Mouse (Mus musculus): ENCODE data around the gene Tnk1. TPM values are rescaled to one million over a fixed set of nuclear protein-coding genes. Genes with fewer than 3 reads are reported as not detected.
A peak's percentile ranks its signal among the peaks of the same experiment; 100 is the strongest.

The Tnk1 gene
- polyA plus RNA-seq (2014; fragmentation: Nextera tagmentation; extraction: Ambion mirVana), result 0.28 TPM in 1 of 2 replicates, not detected in the other

DNA sequence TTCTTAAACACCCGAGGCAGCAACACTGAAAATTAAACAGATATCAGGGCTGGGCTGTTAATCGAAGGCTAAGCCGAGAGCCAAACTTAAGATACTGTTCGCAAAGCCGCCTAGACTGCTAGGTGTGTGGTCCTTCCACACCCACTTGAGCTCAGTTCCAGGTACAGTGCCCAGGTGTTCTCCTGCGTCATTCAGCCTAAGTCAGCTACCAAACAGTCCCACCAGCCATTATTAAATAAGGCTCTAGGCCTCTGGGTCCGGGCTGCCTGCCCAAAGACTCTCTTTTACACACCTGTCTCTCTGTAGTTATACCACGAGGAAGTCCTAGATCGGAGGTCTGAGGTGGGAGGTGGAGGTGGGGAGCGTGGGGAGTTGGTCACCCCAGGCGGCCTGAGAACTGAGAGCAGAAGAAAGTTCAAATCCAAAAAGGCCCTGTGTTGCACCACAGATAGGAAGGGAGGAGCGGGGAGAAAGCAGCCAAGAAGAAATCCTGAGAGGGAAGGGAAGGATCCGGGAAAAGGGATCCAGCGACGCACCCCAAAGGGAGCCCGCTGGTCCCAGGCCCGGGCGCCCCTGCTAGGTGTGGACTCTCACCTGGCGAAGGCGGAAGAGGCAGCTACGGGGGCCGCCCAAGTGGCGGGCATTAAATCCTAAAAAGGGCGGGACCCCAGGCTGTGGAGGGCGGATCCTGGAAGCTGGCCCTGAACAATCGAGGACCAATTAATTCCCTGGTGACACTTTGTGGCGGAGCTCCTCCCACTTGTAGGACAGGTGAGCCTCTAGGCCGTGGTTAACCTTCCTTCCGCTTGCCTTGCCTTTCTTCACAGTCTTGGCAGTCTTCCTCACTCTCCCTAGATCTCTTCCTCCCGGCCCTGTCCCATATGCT, at the start of gene Tnk1:
Gene Tnk1 (minus strand): TSS at position 618 of the 886 bp plus-strand sequence.
- H3K4me2 ChIP-seq (ENCODE audit: low read depth, low read length), result no peak within 1 kb of the TSS
- no peak for ATAC-seq (ENCODE audit: low read depth)
- no peaks in the 10 kb centered on the region for H3K36me3 ChIP-seq (ENCODE audit: control insufficient read depth, insufficient read depth, low read length)
- no peaks in the 10 kb centered on the region for H3K4me1 ChIP-seq (ENCODE audit: control insufficient read depth, insufficient read depth, low read length)
- no peaks in the 10 kb centered on the region for H3K9me3 ChIP-seq (ENCODE audit: control insufficient read depth, low read length)
- no peak within 1 kb of the TSS for H3K9ac ChIP-seq (replicated peaks; ENCODE audit: low read depth, low read length)
- H3K4me3 ChIP-seq (ENCODE audit: low read depth, low read length), result no peak within 1 kb of the TSS
- no peak within 1 kb of the TSS for H3K27ac ChIP-seq (ENCODE audit: low read depth, low read length)
- WGBS, result 19% methylated on average over 30 of the region's 30 CpGs
- H3K27me3 ChIP-seq (ENCODE audit: control insufficient read depth, insufficient read depth, low read length), result peaks cover 10% of the 10 kb centered on the region; the same call in 1 of the 2 replicates

DNA sequence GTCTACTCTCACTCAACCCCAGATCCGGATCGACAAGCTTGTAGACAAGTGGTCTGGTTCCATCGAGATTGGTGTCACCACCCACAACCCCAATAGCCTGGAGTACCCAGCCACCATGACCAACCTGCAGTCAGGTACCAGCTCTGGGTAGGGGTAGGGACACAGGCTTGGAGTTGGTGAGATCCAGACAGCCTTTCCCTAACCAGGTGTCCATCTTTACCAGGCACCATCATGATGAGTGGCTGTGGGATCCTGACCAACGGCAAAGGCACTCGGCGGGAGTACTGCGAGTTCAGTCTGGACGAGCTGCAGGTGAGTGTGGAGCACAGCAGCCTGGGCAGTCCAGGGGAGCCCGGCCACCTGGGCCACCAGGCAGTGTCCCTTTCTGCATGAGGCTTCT, 45.8 kb upstream of the Tnk1 start:
- no peaks in the 10 kb centered on the region for H3K27me3 ChIP-seq (ENCODE audit: control insufficient read depth, insufficient read depth, low read length)
- 98% methylated on average over 9 of the region's 9 CpGs for WGBS
- no peaks in the 10 kb centered on the region for H3K9me3 ChIP-seq (ENCODE audit: control insufficient read depth, low read length)
- no peak overlapping the region for H3K4me3 ChIP-seq (ENCODE audit: low read depth, low read length)
- no peak overlapping the region for H3K27ac ChIP-seq (ENCODE audit: low read depth, low read length)
- no peak for ATAC-seq (ENCODE audit: low read depth)
- no peak overlapping the region for H3K4me2 ChIP-seq (ENCODE audit: low read depth, low read length)
- peaks cover 17% of the 10 kb centered on the region for H3K4me1 ChIP-seq (ENCODE audit: control insufficient read depth, insufficient read depth, low read length)
- H3K9ac ChIP-seq (replicated peaks; ENCODE audit: low read depth, low read length), result no peak overlapping the region
- H3K36me3 ChIP-seq (ENCODE audit: control insufficient read depth, insufficient read depth, low read length), result peaks cover 47% of the 10 kb centered on the region

GRCm38 (mm10) chr11:69902972-69903371, 44.4 kb upstream of the Tnk1 start:
- WGBS, result 91% methylated on average over 13 of the region's 13 CpGs
- Histone ChIP-seq H3K4me1 (ENCODE audit: control insufficient read depth, insufficient read depth, low read length) (peaks cover 23% of the 10 kb centered on the region), H3K9ac (replicated peaks; ENCODE audit: low read depth, low read length) (no peak overlapping the region), H3K4me2 (ENCODE audit: low read depth, low read length) (peak overlapping the region; percentile 88), H3K27ac (ENCODE audit: low read depth, low read length) (no peak overlapping the region), H3K27me3 (ENCODE audit: control insufficient read depth, insufficient read depth, low read length) (no peaks in the 10 kb centered on the region), H3K4me3 (ENCODE audit: low read depth, low read length) (peak overlapping the region; percentile 80; the same call in 1 of the 2 replicates), H3K9me3 (ENCODE audit: control insufficient read depth, low read length) (no peaks in the 10 kb centered on the region), H3K36me3 (ENCODE audit: control insufficient read depth, insufficient read depth, low read length) (peaks cover 39% of the 10 kb centered on the region)
- ATAC-seq (ENCODE audit: low read depth), result no peak

DNA sequence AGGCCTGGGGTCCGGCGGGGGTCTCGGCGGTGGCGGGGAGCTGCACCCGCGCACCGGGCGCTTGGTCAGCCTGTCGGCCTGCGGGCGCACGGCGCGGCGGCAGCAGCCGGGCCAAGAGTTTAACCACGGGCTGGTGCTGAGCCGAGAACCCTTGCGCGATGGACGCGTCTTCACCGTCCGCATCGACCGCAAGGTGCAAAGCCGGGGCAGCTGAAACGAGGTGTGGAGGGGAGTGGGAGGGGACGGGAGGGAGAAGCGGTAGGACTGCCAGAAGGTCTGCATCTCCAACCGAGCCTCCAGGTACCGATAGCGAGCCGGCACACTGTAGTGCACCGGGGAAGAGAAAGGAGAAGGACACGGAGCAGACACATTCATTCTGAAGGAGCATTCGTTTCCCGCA, 43.5 kb upstream of the Tnk1 start:
- 0 out of 2 replicates have a peak, but pooled peaks have one; percentile 1 for ATAC-seq (ENCODE audit: low read depth)
- peaks cover 23% of the 10 kb centered on the region for H3K4me1 ChIP-seq (ENCODE audit: control insufficient read depth, insufficient read depth, low read length)
- no peaks in the 10 kb centered on the region for H3K9me3 ChIP-seq (ENCODE audit: control insufficient read depth, low read length)
- H3K9ac ChIP-seq (replicated peaks; ENCODE audit: low read depth, low read length), result peak overlapping the region; percentile 96
- no peaks in the 10 kb centered on the region for H3K27me3 ChIP-seq (ENCODE audit: control insufficient read depth, insufficient read depth, low read length)
- peak overlapping the region; percentile 97 for H3K27ac ChIP-seq (ENCODE audit: low read depth, low read length)
- H3K4me2 ChIP-seq (ENCODE audit: low read depth, low read length), result peak overlapping the region; percentile 88
- WGBS, result under 1% methylated on average over 30 of the region's 39 CpGs
- peaks cover 29% of the 10 kb centered on the region for H3K36me3 ChIP-seq (ENCODE audit: control insufficient read depth, insufficient read depth, low read length)
- peak overlapping the region; percentile 80 for H3K4me3 ChIP-seq (ENCODE audit: low read depth, low read length)

DNA sequence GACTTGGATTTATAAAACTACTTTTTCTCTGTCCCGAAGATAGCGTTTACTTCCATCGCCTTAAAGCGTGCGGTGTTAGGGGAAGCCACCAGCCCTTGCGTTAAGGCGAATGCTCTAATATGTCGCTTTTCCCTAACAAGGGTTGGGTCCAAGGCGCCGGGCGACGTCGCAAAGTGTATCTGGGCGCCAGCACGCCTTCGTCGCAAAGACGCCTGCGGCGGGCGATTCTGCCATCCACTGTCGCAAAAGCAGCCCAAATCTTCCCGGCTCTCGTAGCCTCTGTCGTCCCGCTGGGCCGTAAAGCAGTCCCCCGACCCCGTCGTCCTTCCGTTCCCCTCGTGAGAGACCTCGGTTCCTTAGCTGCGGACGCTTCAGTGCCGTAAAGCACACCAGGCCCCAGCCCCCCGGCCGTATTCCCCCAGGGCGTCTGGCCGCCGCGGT, 42.9 kb upstream of the Tnk1 start:
- H3K4me2 ChIP-seq (ENCODE audit: low read depth, low read length), result peak overlapping the region; percentile 88
- peak; percentile 79 for ATAC-seq (ENCODE audit: low read depth)
- no peaks in the 10 kb centered on the region for H3K27me3 ChIP-seq (ENCODE audit: control insufficient read depth, insufficient read depth, low read length)
- peak overlapping the region; percentile 97 for H3K27ac ChIP-seq (ENCODE audit: low read depth, low read length)
- peak overlapping the region; percentile 80 for H3K4me3 ChIP-seq (ENCODE audit: low read depth, low read length)
- no peaks in the 10 kb centered on the region for H3K9me3 ChIP-seq (ENCODE audit: control insufficient read depth, low read length)
- peaks cover 23% of the 10 kb centered on the region for H3K4me1 ChIP-seq (ENCODE audit: control insufficient read depth, insufficient read depth, low read length)
- peaks cover 23% of the 10 kb centered on the region for H3K36me3 ChIP-seq (ENCODE audit: control insufficient read depth, insufficient read depth, low read length)
- 1% methylated on average over 42 of the region's 42 CpGs for WGBS
- H3K9ac ChIP-seq (replicated peaks; ENCODE audit: low read depth, low read length), result peak overlapping the region; percentile 96

- Histone ChIP-seq H3K9ac (replicated peaks; ENCODE audit: low read depth, low read length) (peak within 1 kb of the TSS; percentile 96), H3K4me1 (ENCODE audit: control insufficient read depth, insufficient read depth, low read length) (peaks cover 23% of the 10 kb centered on the region), H3K4me3 (ENCODE audit: low read depth, low read length) (peak within 1 kb of the TSS; percentile 80), H3K36me3 (ENCODE audit: control insufficient read depth, insufficient read depth, low read length) (peaks cover 17% of the 10 kb centered on the region), H3K27me3 (ENCODE audit: control insufficient read depth, insufficient read depth, low read length) (no peaks in the 10 kb centered on the region), H3K27ac (ENCODE audit: low read depth, low read length) (peak within 1 kb of the TSS; percentile 97), H3K4me2 (ENCODE audit: low read depth, low read length) (peak within 1 kb of the TSS; percentile 88), H3K9me3 (ENCODE audit: control insufficient read depth, low read length) (no peaks in the 10 kb centered on the region)
- under 1% methylated on average over 38 of the region's 38 CpGs for WGBS
- peak; percentile 95 for ATAC-seq (ENCODE audit: low read depth)
Observed at GRCm38 (mm10) chr11:69900471-69901405, 42.2 kb upstream of the Tnk1 start, which contains the start of the genes 2810408A11Rik and Neurl4. 2810408A11Rik (minus strand) TSS chr11:69900987. Neurl4 (plus strand) TSS chr11:69901072.

GRCm38 (mm10) chr11:69899870-69900269, 41.3 kb upstream of the Tnk1 start:
- WGBS, result 24% methylated on average over 4 of the region's 4 CpGs
- peaks cover 12% of the 10 kb centered on the region for H3K36me3 ChIP-seq (ENCODE audit: control insufficient read depth, insufficient read depth, low read length)
- H3K27ac ChIP-seq (ENCODE audit: low read depth, low read length), result no peak overlapping the region
- peak overlapping the region; percentile 88 for H3K4me2 ChIP-seq (ENCODE audit: low read depth, low read length)
- no peaks in the 10 kb centered on the region for H3K27me3 ChIP-seq (ENCODE audit: control insufficient read depth, insufficient read depth, low read length)
- H3K9me3 ChIP-seq (ENCODE audit: control insufficient read depth, low read length), result no peaks in the 10 kb centered on the region
- H3K4me3 ChIP-seq (ENCODE audit: low read depth, low read length), result peak overlapping the region; percentile 80
- no peak for ATAC-seq (ENCODE audit: low read depth)
- H3K9ac ChIP-seq (replicated peaks; ENCODE audit: low read depth, low read length), result peak overlapping the region; percentile 96; the same call in 1 of the 2 replicates
- peaks cover 23% of the 10 kb centered on the region for H3K4me1 ChIP-seq (ENCODE audit: control insufficient read depth, insufficient read depth, low read length)

DNA sequence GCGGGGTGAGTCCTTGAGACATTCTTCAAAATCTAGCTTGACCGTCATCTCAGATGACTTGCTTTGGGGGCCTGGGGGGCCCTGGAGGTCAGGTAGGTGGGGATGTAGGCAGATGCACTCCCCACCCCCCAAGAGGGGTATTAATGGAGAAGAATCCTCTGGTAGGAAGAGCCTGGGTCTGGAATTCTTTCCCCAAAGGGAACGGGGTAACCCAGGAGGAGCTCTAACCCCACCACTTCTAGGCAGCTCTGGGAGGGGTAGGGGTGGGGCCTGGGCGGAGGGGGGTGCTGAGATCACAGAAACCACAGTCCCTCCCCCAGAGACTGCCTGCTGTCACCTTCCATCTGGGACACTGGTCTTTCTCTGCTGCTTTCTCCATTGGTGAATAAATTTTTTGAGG, 36.8 kb upstream of the Tnk1 start, which contains the start of gene Acap1:
Gene Acap1 (minus strand): TSS at position 249 of the 400 bp plus-strand sequence.
- Histone ChIP-seq H3K4me1 (ENCODE audit: control insufficient read depth, insufficient read depth, low read length) (peaks cover 12% of the 10 kb centered on the region; the same call in 1 of the 2 replicates), H3K27me3 (ENCODE audit: control insufficient read depth, insufficient read depth, low read length) (no peaks in the 10 kb centered on the region), H3K4me2 (ENCODE audit: low read depth, low read length) (no peak within 1 kb of the TSS), H3K27ac (ENCODE audit: low read depth, low read length) (no peak within 1 kb of the TSS), H3K4me3 (ENCODE audit: low read depth, low read length) (no peak within 1 kb of the TSS), H3K36me3 (ENCODE audit: control insufficient read depth, insufficient read depth, low read length) (no peaks in the 10 kb centered on the region), H3K9me3 (ENCODE audit: control insufficient read depth, low read length) (no peaks in the 10 kb centered on the region), H3K9ac (replicated peaks; ENCODE audit: low read depth, low read length) (no peak within 1 kb of the TSS)
- ATAC-seq (ENCODE audit: low read depth), result no peak
- WGBS, result 80% methylated on average over 4 of the region's 4 CpGs
